Mouse (Mus musculus) midbrain, postnatal 0 days (tissue): ENCODE measurements at regions not wholly inside any gene's neighbourhood (a gene's known extent, or its start where the extent isn't known, plus 50 kb on each side); places are given as distances from the start of the nearest gene placed in this dataset.

ENCODE experiments used
- ATAC-seq: fragments of 200-750 bp; cut with Nextera tagmentation; 2 replicates; pipeline ENCODE4 v1.8.0; 2017; ENCODE audit warnings: moderate number of reproducible peaks, mild to moderate bottlenecking, moderate TSS enrichment, moderate library complexity; ENCODE audit not compliant: low FRiP score
- DNase-seq: peaks from one replicate; pipeline ENCODE4 v3.0.0-alpha.2; 2015; ENCODE audit warnings: low spot score
- H3K27ac ChIP-seq: fragments of 300-500 bp; sonication (generic); 2 replicates; pipeline ENCODE4 v1.5.1; 2014; ENCODE audit warnings: low read depth, mild to moderate bottlenecking, low read length, mixed read lengths
- H3K27me3 ChIP-seq: fragments of 300-500 bp; sonication (generic); 2 replicates; pipeline ENCODE4 v1.6.1; 2014; ENCODE audit warnings: low read length, control low read depth, mixed read lengths; ENCODE audit not compliant: insufficient read depth
- H3K36me3 ChIP-seq: fragments of 300-500 bp; sonication (generic); 2 replicates; pipeline ENCODE4 v1.6.1; 2014; ENCODE audit warnings: low read length, control low read depth, mixed read lengths; ENCODE audit not compliant: insufficient read depth
- H3K4me1 ChIP-seq: fragments of 300-500 bp; sonication (generic); 2 replicates; pipeline ENCODE4 v1.6.1; 2014; ENCODE audit warnings: mild to moderate bottlenecking, control low read depth, antibody characterized with exemption, low read length, mixed read lengths; ENCODE audit not compliant: insufficient read depth
- H3K4me2 ChIP-seq: fragments of 300-500 bp; sonication (generic); 2 replicates; pipeline ENCODE4 v1.6.1; 2014; ENCODE audit warnings: low read depth, mild to moderate bottlenecking, low read length, mixed read lengths; ENCODE audit not compliant: poor library complexity, severe bottlenecking
- H3K4me3 ChIP-seq: fragments of 300-500 bp; sonication (generic); 2 replicates; pipeline ENCODE4 v1.5.1; 2014; ENCODE audit warnings: low read depth, mild to moderate bottlenecking, low read length, moderate library complexity
- H3K9ac ChIP-seq: fragments of 300-500 bp; sonication (generic); replicated peaks from 2 replicates; pipeline ENCODE4 v1.6.1; 2014; ENCODE audit warnings: mild to moderate bottlenecking, low read length, moderate library complexity, mixed read lengths; ENCODE audit not compliant: poor library complexity, severe bottlenecking
- H3K9me3 ChIP-seq: fragments of 300-500 bp; sonication (generic); 2 replicates; pipeline ENCODE4 v1.6.1; 2016; ENCODE audit warnings: low read length, control low read depth
- CTCF ChIP-seq: IDR thresholded peaks from 2 replicates; pipeline ENCODE4 v1.5.1; 2016; ENCODE audit warnings: antibody characterized with exemption, mild to moderate bottlenecking
- WGBS: fragments of 180-500 bp; shearing (Covaris S2); extraction: QIAGEN DNeasy Blood & Tissue Kit; methylation state at CpG from one replicate; pipeline ENCODE4 v1.1.7; 2014; 5-methylcytosine and 5-hydroxymethylcytosine counted together

DNA sequence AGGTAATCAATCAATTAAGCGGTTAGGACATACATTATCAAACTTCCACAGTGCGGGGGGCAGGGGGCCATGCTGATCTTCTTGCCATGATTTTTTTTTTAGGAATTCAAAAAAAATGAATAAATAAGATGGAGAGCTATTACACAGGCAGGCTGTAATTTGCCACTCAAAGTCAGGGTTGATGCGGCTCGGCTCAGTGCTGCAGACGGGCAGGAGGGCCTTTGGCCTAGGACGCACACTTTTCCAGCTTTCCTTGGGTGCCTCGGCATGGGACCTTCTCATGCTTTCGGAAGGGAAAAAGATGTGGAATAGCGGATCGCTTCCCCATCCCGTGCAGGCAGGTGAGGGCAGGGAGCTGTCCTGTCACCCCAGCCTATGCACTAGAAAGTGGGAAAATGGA lies 383.4 kb upstream of the 3110018I06Rik start:
- TF ChIP-seq CTCF, result no peak
- Histone ChIP-seq H3K9ac (no peak overlapping the region), H3K4me1 (no peaks in the 10 kb centered on the region), H3K4me2 (no peak overlapping the region), H3K9me3 (no peaks in the 10 kb centered on the region), H3K36me3 (no peaks in the 10 kb centered on the region), H3K27me3 (no peaks in the 10 kb centered on the region), H3K27ac (no peak overlapping the region; the same call in 1 of the 2 replicates), H3K4me3 (no peak overlapping the region)
- 72% methylated on average over 11 of the region's 11 CpGs for WGBS
- DNase-seq, result no peak
- no peak for ATAC-seq

DNA sequence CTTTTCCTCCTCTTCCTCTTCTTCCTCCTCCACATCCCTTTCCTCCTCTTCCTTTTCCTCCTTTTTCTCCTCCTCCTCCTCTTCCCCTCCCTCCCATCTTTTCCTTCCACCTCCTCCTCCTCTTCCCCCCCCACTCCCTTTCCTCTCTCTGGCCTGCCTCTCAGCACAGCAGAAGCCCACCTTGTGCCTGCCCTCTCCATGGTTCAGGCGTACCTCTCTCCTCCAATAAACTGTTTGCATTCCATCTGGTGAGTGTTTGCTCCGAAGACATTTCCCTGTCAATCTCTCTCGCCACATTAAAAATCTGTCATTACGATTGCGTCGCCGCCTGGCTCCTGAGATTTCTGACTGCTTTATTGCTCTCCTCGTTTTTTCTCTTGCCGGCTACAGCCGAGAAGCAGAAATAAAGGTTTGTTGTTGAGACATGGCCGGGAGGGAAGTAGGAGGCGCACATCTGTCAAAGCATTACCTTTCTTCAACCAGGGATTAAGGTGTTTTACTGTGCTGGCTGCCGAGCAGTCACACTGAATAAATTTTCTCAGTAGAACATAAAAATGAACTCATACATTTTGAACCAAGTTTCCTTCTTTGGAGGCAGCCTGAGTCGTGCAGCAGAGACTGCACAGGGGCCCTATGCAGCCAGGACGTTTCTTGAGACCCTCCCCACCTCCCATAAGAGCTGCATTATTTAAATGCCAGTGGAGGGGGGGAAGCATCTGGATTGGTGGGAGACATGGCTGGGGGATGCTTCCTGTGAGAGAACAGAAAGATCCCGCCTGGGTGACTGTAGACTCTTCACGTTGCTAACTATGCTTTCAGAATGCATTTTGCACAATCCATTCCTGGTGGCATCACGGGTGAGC lies 376.3 kb upstream of the 3110018I06Rik start:
- peak; percentile 26 for DNase-seq
- Histone ChIP-seq H3K27ac (peak overlapping the region; percentile 59), H3K36me3 (no peaks in the 10 kb centered on the region), H3K4me2 (peak overlapping the region; percentile 18; the same call in 1 of the 2 replicates), H3K4me1 (no peaks in the 10 kb centered on the region), H3K9ac (no peak overlapping the region), H3K9me3 (no peaks in the 10 kb centered on the region), H3K27me3 (no peaks in the 10 kb centered on the region), H3K4me3 (no peak overlapping the region)
- peak; percentile 28; the same call in 1 of the 2 replicates for TF ChIP-seq CTCF
- no peak for ATAC-seq
- 34% methylated on average over 18 of the region's 18 CpGs for WGBS

DNA sequence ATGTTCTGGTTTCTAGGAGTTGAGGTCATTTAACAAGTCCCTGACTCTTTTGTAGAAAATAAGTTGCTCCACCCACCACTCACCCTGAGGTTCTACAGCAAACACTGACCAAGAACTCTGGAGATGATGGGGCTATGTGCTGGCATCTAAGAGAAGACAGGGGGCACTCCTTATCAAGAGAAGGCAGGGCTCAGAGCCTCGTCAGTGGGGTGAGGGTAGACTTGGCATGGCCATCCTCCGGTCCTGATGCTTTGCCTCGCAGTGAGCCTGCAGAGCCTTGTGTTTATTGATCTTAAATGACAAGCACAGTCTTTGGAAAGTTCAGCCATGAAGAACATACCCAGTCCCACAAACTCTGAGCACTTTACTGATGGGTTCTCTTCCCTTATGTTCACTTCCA lies 370.1 kb upstream of the 3110018I06Rik start:
- H3K36me3 ChIP-seq, result no peaks in the 10 kb centered on the region
- H3K4me2 ChIP-seq, result no peak overlapping the region
- DNase-seq, result no peak
- no peaks in the 10 kb centered on the region for H3K9me3 ChIP-seq
- H3K4me1 ChIP-seq, result no peaks in the 10 kb centered on the region
- H3K27me3 ChIP-seq, result no peaks in the 10 kb centered on the region
- no peak overlapping the region for H3K9ac ChIP-seq
- H3K27ac ChIP-seq, result no peak overlapping the region
- no peak overlapping the region for H3K4me3 ChIP-seq
- no peak for ATAC-seq
- WGBS, result 75% methylated on average over 3 of the region's 3 CpGs
- TF ChIP-seq CTCF, result no peak

DNA sequence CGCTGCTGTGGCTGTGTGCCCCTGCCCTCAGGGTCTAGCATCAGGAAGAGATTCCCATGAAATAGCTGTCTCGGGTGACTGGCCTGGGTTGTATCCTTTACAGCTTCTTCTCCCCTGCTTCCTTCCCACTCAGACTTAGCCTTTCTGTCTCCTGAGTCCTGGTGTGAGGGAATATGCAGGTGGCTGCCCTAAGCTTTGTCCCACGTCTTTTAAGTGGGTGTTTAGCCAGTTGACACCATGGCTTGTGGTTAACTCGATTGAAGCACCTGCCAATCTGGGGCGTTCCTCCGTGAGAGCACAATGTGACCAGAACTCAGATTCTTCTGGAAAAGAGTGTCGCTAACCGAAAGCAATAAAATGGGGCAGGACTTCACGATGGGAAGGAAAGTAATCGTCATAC lies 369.4 kb upstream of the 3110018I06Rik start:
- Histone ChIP-seq H3K27me3 (no peaks in the 10 kb centered on the region), H3K4me1 (no peaks in the 10 kb centered on the region), H3K4me2 (no peak overlapping the region), H3K9ac (no peak overlapping the region), H3K27ac (no peak overlapping the region), H3K9me3 (no peaks in the 10 kb centered on the region), H3K4me3 (no peak overlapping the region), H3K36me3 (no peaks in the 10 kb centered on the region)
- no peak for ATAC-seq
- DNase-seq, result no peak
- WGBS, result 76% methylated on average over 10 of the region's 10 CpGs
- TF ChIP-seq CTCF, result no peak

DNA sequence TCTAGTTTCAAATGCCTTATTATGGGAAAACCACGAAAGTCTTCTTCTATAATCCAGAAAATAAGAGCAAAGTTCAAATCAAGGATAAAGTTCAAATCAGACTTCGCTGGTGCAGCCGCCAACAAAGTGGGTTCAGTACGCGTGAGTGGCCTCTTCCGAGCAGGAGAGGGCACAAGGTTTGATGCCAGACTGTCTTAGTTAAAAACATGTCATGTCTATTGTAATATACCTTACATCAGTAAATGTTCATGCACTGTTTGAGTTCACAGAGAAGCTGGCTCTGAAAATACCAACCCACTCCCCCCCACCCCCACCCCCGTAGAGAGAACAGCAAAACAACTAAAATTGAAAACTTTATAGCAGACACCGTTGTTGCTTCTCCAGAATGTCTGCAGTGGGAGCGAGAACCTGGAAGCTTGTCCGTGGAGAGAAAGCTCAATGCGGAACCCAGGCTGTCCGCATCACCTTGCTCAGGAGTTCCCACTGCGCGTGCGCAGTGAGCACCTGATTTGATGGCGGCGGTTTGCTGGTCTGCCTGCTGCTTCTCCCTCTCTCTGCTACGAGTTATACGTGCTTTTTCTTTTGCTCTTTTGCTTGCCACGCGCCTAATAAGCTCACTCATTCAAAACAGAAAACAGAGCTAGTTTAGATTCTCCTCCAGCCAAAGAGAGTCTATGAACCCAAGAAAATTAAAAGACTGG lies 367.8 kb upstream of the 3110018I06Rik start:
- no peak for DNase-seq
- Histone ChIP-seq H3K4me1 (no peaks in the 10 kb centered on the region), H3K9me3 (no peaks in the 10 kb centered on the region), H3K4me2 (no peak overlapping the region), H3K9ac (no peak overlapping the region), H3K27me3 (no peaks in the 10 kb centered on the region), H3K27ac (no peak overlapping the region), H3K36me3 (no peaks in the 10 kb centered on the region), H3K4me3 (no peak overlapping the region)
- ATAC-seq, result no peak
- WGBS, result 89% methylated on average over 21 of the region's 21 CpGs
- no peak for TF ChIP-seq CTCF

DNA sequence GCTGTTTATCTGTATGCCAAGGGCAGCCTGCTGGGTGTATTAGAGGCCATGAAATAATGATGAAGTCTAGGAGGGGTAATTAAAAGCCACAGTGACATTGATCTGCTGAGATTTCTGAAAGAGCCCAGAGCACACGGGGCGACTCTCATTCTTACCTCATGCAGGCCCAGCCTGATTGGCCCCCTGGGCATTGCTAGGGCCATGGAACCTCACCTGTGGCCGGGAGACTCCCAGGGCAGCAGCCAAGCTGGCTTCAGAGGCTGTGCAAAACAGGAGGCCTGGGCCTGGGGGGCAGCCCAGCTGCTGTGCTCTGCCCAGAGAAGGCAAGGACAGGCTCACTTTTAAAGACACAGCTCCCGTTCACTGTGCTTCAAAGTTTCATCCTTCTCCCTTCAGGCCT lies 366.4 kb upstream of the 3110018I06Rik start:
- TF ChIP-seq CTCF, result no peak
- 41% methylated on average over 4 of the region's 4 CpGs for WGBS
- no peak for ATAC-seq
- no peak overlapping the region for H3K4me3 ChIP-seq
- no peaks in the 10 kb centered on the region for H3K27me3 ChIP-seq
- H3K27ac ChIP-seq, result no peak overlapping the region
- no peaks in the 10 kb centered on the region for H3K4me1 ChIP-seq
- no peaks in the 10 kb centered on the region for H3K36me3 ChIP-seq
- no peaks in the 10 kb centered on the region for H3K9me3 ChIP-seq
- no peak overlapping the region for H3K9ac ChIP-seq
- no peak overlapping the region for H3K4me2 ChIP-seq
- no peak for DNase-seq
